Mouse (Mus musculus) retina, postnatal 1 day (tissue): ENCODE results near the gene Nicn1.
A peak's percentile ranks its signal among the peaks of the same experiment; 100 is the strongest.
"Not testable (repeated sequence)": the region's sequence is repeated elsewhere in the genome, so short reads cannot be mapped to it uniquely, and the experiment has no call there.

Experiments
- DNase-seq: peaks from one replicate; pipeline ENCODE4 v3.0.0-alpha.2; 2012

The Nicn1 gene

DNA sequence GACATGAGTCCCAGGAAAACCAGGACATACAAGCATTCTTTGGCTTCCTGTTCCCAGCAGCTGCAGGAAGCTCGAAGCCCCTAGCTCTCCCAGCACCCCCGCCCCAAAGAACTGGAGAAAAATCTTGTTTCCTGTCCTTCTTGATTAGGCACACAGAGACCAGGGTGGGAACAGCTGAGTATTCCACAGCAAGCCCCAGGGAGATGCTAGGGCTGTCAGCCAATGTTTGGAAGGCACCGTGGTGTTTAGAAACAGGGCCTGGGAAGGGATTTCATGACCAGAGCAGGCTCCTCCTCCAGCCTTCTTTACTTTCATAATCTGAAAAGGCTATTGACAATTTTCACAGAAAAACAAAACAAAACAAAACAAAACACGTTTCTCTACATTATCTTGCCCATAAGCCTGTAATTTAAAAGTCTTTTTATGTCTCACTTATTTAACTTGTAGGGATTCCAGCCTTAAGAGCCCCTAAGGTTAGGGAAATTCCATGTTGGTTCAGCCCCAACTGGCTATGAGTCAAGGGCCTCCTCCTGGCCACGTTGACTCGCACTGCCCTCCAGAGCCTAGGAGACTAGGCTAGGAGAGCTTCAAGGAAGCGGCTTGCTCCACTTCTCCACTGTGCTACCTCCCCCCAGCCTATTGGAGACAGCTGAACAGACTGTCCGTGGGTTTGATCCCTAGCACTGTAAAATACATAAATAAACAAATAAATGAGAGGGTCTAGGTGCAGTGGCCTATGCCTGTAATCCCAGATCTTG lies 10.0 kb upstream of the Nicn1 start:
- DNase-seq, result no peak

DNA sequence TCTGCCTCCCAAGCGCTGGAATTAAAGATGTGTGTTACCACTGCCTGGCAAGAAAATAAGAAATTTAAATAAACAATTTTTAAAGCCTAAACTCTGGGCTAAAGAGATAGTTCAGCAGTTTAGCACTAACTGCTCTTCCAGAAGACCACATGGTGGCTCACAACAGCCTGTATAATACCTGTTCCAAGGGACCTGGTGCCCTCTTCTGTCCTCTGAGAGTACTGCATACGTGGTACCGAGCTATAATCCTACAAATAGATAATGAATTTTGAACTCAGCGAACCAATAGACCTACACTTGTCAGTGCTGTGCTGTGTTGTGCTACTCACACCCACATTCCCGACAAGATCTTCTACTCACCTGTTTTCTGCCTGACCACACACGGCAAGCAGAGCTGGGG lies 5.8 kb upstream of the Nicn1 start:
- peak; percentile 87 for DNase-seq

DNA sequence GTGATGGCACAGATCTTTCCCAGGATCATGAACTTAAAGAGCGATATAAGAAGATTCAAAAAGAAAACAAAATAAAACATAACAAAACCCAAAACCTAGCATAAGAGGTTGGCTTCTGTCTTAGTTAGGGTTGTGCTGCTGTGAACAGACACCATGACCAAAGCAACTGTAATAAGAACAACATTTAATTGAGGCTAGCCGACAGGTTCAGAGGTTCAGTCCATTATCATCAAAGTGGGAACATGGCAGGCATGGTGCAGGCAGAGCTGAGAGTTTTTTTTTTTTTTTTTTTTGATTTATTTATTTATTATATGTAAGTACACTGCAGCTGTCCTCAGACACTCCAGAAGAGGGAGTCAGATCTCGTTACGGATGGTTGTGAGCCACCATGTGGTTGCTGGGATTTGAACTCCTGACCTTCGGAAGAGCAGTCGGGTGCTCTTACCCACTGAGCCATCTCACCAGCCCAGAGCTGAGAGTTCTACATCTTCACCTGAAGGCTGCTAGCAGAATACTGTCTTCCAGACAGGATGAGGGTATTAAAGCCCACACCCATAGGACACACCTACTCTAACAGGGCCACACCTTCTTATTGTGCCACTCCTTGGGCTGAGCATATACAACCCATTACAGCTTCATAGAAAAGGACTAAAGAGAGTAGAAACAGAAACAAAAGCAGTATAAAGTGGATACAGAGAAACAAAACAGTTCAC lies 2.5 kb upstream of the Nicn1 start:
- DNase-seq, result not testable (repeated sequence)

DNA sequence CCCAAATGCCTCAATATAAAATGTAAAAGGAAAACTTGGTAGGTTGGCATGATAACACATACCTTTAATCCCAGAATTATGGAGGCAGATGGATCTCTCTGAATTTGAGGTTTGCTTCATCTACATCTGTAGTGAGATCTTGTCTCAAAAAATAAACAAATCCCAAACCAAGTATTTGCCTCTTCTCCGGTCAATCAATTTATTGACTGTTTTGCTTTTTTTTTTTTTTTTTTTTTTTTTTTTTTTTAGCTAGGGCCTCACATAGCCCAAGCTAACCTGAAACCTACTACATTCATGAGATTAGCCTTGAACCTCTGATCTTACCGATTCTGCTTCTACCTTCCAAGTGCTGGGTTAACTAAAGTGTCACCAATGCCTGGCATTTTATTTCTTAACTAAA lies 882 bp upstream of the Nicn1 start:
- DNase-seq, result no peak

DNA sequence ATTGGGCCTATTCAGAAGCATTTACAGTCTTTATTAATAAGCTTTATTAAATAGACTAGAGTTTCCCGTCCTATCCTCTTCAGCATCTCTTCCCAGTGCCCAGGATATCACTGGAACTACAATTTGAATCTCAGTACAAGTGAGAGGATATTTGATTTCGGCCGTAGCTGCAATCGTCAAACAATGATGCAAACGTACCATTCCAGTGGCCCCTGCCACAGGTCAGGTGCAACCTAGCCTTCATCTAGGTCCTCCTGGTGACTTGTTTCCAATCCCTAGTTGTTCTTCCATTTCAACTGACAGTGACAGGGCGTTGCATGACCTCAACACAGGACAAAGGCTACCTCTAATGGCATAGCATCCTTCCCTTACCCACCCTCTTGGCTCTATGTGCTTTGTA lies 544 bp downstream of the Nicn1 start:
- DNase-seq, result no peak

DNA sequence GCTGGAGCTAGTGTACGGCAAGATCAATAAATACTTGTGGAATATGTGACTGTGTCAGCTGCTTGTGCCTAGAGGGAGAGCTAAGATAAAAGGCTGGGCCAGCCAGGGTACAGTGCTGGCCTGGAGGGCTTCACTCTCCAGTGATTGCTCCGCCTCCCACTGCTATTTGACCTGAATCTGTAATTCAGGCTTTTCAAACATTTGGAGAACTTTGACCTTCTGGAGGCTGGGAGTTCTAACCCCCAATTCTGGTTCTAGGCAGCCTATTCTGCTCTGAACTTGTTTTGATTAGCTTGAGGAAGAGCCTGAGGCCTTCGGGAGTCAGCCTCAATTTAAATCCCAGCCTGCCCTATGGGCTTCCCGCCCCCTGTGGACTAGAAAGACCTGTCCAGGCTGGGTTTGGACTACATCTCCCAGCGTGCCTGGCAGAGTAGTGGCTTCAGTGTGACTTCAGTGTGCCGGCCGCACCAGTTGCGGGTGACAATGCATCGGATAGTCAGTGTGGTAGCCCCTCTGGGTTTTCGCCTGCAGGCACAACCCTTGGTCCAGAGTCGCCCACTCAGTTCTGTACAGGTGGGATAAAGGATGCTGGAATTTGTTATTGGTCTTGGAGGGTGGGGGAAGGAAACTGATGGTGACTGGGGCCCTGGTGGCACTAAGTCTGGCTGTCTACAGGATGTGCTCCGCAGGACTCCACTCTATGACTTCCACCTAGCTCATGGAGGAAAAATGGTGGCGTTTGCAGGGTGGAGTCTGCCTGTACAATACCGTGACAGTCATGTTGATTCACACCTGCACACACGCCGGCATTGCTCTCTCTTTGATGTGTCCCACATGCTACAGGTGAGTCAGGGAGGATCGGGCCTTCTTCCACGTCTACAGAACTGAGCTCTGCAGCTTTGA lies 6.5 kb downstream of the Nicn1 start, which contains the start of gene Amt:
Gene Amt, plus strand, starts transcription at position 401 of the 903 bp plus-strand sequence.
- peak; percentile 90 for DNase-seq

DNA sequence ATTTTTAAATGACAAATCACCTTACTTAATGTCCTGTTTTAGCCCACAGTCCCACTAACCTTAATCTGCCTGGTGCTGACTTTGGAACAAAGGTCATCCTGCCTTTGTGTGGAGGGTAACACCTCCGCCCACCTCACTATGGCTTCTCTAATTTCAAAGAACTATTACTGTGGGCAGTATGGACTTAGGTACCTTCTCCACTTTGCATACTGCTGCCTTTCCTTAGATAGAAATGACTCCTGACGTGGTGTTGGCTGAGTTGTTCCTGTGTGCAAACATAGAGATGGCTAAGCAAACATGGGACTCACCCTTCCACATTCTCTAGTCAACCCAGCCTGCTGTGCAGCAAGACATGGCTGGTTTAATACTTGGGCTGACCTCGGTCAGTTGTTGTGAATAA lies 11.6 kb downstream of the Nicn1 start:
- DNase-seq, result no peak

DNA sequence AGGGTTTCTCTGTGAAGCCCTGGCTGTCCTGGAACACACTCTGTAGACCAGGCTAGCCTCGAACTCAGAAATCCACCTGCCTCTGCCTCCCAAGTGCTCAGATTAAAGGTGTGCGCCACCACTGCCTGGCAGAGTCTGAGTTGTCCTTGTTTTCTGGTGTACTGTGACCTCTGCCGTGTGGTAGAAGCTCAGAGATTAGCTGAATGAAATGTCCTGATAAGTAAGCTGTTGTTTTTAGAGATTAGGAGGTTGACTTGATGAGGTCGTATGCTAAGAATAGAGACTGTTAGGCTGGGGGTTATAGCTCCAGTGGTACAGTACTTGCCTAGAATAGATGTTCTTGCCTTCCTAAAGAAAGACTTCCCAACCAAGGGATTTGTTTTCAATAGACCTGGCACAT lies 14.5 kb downstream of the Nicn1 start:
- DNase-seq, result peak; percentile 4

DNA sequence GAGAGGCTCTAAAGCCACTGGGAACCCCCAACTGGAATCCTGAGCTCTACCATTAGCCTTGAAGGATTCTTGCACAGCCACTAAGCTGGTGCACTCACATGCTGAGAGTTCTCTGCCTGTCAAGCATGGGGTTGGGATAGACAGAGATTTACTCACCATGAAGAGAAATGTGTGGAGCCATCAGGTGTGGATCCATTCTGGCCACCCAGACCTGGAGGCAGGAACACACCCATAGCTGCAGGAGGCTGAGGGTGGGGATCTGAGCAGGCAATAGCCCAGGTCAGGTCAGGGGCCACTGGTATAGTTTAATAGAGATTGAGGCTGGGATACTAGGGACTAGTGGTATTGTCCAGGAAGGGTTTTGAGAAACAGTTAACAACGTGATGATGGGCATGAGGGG lies 14.9 kb downstream of the Nicn1 start:
- DNase-seq, result no peak

DNA sequence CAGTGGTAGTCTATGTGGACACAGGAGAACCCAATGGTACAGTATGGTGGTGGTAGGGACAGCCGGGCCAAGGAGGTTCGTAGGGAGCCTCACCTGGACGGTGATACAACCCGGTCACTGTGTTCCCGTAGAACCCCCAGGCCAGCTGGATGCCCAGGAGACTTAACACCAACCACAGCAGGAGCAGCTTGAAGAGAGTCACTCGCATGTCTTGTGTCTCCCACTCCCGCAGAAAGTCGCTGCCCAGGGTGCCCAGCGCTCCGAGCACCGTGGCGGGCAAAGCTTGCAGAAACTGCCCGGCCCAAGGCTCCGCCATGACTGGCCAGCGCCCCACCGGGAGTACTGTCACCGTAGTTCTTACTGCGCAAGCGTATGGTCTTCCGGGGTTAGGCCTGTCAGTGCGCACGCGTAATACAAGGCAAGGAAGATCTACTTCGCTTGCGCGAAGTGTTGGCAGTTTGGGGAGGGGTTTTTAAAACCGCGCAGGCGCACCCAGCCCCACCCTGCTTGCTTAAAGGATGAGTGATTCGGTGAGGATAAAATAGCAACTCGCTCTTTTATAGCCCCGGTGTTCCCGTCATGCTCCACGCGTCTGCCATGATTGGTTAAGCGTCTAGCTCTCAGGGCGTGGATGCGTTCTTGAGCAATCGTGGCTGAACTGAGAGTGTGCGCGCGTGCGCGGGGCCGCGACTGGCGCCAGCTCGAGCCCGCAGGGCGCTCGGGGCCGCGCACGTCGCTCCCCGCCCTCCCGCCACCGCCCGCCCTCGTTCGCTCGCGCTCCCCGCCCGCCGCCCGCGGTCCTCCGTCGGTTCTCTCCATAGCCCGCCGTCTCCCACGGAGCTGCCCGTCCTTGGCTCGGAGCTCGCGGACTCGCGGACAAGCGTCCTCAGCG lies 15.6 kb downstream of the Nicn1 start, which contains the start of the genes Rhoa and Tcta:
Gene Rhoa, plus strand, starts transcription at position 501 of the 892 bp plus-strand sequence.
Gene Tcta, minus strand, starts transcription at position 532 of the 892 bp plus-strand sequence.
- peak; percentile 100 for DNase-seq

DNA sequence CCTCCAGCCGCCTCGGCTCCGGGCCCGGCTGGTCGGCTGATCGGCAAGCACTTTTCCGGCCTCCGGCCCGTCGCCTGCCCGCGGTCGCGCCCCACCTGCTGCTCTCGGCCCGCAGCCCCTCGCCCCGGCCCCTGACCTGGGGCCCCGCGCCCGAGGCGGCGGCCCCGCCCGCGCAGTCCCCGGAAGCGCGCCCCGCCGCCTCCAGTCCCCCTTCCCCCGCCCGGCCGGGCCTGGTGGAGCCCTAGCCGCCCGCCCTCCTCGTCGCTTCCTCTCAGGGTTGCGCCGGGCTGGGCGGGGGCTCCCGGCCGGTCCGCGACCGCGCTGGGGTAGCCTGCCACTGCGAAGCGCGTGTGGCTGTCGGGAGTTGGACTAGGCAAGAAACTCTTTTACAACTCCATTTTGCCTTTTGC lies 16.3 kb downstream of the Nicn1 start:
- DNase-seq, result peak; percentile 87

DNA sequence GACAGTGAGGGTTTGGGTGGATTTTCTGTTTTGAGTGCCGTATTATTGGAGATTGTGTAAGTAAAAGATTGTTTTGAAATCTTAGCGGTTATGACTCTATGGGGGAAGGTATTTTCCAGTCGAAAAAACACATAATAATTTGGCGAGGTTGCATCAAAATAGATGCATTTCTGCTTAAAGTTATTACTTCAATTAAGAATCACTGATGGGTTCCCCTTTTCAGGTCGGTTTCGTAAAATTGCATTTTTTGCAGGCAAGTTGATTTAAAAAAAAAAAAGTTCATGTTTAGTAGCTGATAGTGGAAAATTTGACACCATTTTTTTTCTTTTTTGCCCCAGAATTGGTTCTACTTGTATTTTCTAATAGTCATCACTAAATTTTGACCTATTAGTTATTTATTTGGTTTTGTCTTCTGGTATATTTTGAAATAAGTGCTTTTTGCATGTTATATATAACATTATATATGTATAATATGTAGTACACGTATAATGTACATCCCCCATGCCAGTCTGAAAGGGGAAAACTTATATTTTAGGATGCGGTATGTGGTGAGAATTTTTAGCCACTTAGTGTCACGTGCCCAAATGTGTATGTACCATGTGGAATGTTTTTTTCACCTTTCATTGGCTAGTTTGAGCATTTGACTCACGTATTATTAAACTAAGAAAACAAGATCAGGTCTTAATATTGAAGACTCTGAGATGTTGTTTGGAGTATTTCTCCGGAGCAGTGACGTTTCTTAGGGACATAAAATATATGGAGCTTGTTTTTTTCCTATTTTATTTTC lies 17.0 kb downstream of the Nicn1 start:
- DNase-seq, result no peak

DNA sequence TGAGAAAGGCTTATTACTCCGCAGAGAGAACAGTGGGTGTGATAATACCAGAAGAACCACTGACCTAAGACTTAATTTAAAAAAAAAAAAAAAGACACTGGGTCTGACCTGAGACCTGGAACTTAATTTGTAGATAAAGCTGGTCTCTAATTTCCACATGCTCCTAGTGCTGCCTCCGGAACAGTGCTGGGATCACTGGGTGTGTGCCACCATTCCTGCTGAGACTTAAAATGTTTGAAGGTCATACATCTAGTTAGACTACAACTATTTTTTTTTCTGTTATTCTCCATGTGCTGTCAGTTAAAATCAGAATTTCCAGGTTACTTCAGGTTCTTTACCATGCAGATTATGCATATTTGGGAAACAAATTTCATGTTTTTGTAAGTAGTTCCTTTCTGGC lies 17.9 kb downstream of the Nicn1 start:
- DNase-seq, result no peak

DNA sequence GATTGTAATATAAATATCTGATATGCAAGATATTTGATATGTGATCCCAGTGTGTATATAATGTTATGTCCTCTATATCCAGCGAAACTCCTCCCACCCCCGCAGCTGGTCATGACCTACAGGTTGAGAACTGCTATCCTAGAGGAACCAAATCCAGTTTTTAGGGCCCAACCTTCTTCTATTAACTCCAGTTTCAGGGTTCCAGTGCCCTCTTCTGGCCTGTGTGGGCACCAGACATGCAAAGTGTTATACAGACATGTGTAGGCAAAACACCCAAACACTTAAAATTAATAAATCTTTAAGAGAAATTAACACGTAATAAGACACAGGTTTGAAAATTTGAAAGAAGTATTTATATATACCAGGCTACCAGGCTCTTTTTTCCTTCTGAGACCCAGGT lies 27.3 kb downstream of the Nicn1 start:
- DNase-seq, result peak; percentile 31

DNA sequence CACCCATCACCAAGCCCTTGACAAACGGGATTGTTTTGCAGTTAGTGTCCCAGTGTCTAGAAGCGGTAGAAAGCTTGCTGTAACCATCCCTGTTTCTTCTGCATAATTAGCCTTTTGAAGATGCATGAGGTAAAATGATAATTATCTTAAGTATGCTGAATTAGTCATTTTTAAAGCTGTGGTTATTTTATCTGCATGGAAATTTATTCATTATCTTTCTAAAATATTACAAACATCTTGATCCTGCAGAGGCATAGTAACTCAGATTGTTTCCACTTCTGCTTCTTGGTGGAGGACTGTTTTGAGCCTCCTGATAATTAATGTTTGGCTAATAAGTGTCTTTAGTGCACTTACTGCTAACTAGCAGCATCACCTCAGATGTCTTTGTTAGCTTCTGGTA lies 28.2 kb downstream of the Nicn1 start:
- no peak for DNase-seq

DNA sequence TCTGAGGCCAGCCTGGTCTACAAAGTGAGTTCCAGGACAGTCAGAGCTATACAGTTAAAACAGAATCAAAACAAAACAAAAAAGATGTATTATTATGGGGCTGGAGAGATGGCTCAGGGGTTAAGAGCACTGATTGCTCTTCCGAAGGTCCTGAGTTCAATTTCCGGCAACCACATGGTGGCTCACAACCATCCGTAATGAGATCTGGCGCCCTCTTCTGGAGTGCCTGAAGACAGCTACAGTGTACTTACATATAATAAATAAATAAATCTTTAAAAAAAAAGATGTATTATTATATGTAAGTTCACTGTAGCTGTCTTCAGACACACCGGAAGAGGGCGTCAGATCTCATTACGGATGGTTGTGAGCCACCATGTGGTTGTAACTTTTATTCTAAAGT lies 31.8 kb downstream of the Nicn1 start:
- DNase-seq, result not testable (repeated sequence)

DNA sequence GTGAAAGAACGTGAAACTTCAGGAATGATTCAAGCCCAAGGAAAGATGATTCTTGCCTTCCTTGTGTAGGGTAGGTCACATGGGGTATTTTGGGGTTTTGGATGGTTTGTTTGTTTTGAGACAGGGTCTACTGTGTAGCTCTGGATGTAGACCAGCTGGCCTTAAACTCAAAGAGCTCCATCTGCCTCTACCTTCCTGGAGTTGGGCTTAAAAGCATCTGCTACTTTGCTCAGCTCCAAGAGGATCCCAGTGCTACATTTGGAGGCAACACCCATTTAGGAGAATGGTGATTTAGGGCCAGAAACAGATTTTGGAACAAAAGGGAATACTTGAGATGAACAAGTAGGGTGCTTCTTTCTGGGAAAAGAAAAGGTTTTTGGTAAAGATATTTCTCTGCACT lies 34.6 kb downstream of the Nicn1 start:
- DNase-seq, result no peak

DNA sequence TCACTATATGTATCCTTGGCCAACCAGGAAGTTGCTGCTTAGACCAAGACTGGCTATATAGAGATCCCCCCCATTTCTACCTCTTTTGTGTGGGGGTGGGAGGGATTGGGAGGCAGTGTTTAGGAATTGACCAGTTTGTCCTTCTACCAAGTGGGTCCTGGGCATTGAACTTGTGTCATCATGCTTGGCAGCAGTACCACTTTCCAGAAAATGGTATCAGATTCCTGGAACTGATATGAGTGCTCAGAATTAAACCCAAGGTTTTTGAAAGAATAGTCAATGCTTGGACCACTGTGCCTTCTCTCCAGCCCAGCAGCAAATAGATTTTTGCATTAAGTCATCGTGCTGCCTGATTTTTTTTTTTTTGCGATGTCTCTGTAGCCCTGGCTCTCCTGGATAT lies 35.6 kb downstream of the Nicn1 start:
- DNase-seq, result no peak

DNA sequence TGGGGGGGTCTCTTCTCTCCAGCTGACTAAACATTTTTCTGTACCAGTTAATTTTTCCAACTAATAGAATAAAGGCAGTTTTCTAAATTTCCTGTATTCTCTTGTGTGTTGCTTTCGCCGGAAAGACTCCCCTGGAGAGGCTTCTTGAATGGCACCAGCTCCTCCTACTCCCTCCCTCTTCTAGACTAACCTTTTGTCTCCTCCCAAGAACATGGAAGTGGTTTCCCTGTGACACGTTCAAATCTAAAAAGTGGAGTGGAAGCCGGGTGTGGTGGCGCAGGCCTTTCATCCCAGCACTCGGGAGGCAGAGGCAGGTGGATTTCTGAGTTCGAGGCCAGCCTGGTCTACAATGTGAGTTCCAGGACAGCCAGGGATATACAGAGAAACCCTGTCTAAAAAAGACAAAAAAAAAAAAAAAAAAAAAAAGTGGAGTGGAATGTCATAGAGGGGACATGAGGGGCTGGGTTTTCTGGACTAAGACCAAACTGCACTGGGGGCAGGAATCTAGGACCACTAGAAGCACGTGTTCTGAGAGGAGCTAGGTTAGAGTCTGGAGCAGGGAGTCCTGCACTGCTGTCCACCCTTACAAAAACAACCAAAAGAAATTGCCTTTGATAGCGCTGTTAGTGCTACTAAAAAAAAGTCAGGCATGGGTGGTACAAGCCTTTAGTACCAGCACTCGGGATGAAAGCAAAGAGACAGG lies 47.8 kb downstream of the Nicn1 start:
- DNase-seq, result no peak

DNA sequence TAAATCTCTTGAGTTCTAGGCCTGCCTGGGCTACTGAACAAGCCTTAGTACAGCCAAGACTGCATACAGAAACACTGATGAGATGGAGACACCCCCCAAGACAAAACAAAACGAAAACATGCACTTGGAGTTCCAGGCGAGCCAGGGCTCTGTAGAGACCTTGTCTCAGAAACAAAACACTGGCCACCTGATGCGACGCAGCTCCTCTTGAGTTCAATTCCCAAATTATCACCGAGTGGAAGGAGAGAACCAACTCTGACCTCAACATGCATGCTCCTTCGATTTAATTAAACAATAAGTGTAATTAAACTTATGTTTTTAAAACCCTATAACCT lies 48.3 kb downstream of the Nicn1 start:
- no peak for DNase-seq
